Mouse (Mus musculus) limb, embryonic 14.5 days (tissue): ENCODE data around the gene Sfmbt1. TPM values are rescaled to one million over a fixed set of nuclear protein-coding genes. Genes with fewer than 3 reads are reported as not detected.

Source experiments
- ATAC-seq: fragments of 200-750 bp; cut with Nextera tagmentation; 2 replicates; pipeline ENCODE4 v1.8.0; 2017; ENCODE audit warnings: low read depth, moderate number of reproducible peaks, moderate TSS enrichment; ENCODE audit not compliant: low FRiP score
- DNase-seq: peaks from one replicate; pipeline ENCODE4 v3.0.0-alpha.2; 2015; ENCODE audit warnings: low spot score
- H3K27ac ChIP-seq: fragments of 300-500 bp; sonication (generic); replicated peaks from 2 replicates; pipeline ENCODE4 v1.5.1; 2014; ENCODE audit warnings: low read depth, mild to moderate bottlenecking, low read length, moderate library complexity, mixed read lengths
- H3K27me3 ChIP-seq: fragments of 300-500 bp; sonication (generic); 2 replicates; pipeline ENCODE4 v1.6.1; 2014; ENCODE audit warnings: low read length, mixed read lengths; ENCODE audit not compliant: control insufficient read depth, insufficient read depth
- H3K36me3 ChIP-seq: fragments of 300-500 bp; sonication (generic); 2 replicates; pipeline ENCODE4 v1.6.1; 2014; ENCODE audit warnings: mild to moderate bottlenecking, low read length, moderate library complexity, mixed read lengths; ENCODE audit not compliant: control insufficient read depth, insufficient read depth
- H3K4me1 ChIP-seq: fragments of 300-500 bp; sonication (generic); 2 replicates; pipeline ENCODE4 v1.6.1; 2014; ENCODE audit warnings: antibody characterized with exemption, low read length, mixed read lengths; ENCODE audit not compliant: control insufficient read depth, insufficient read depth
- H3K4me2 ChIP-seq: fragments of 300-500 bp; sonication (generic); replicated peaks from 2 replicates; pipeline ENCODE4 v1.6.1; 2014; ENCODE audit warnings: low read depth, mild to moderate bottlenecking, low read length, moderate library complexity; ENCODE audit not compliant: severe bottlenecking
- H3K4me3 ChIP-seq: fragments of 300-500 bp; sonication (generic); replicated peaks from 2 replicates; pipeline ENCODE4 v1.5.1; 2014; ENCODE audit warnings: low read length
- H3K9ac ChIP-seq: fragments of 300-500 bp; sonication (generic); 2 replicates; pipeline ENCODE4 v1.6.1; 2014; ENCODE audit warnings: mild to moderate bottlenecking, low read depth, low read length, moderate library complexity; ENCODE audit not compliant: severe bottlenecking
- H3K9me3 ChIP-seq: fragments of 300-500 bp; sonication (generic); 2 replicates; pipeline ENCODE4 v1.6.1; 2016; ENCODE audit warnings: low read length; ENCODE audit not compliant: control insufficient read depth
- POLR2A ChIP-seq: fragments of 200-500 bp; IDR thresholded peaks from 2 replicates; pipeline ENCODE4 v1.8.0; 2012; ENCODE audit warnings: inconsistent platforms, mild to moderate bottlenecking, moderate library complexity, borderline replicate concordance; ENCODE audit not compliant: insufficient read depth, insufficient read length; ENCODE audit errors: extremely low read depth
- WGBS: fragments of 180-500 bp; shearing (Covaris S2); extraction: QIAGEN DNeasy Blood & Tissue Kit; methylation state at CpG from one replicate; pipeline ENCODE4 v1.1.7; 2014; 5-methylcytosine and 5-hydroxymethylcytosine counted together
- polyA plus RNA-seq, 2 experiments: library from polyadenylated mRNA; depleted of rRNA in 1 of 2; stranded (reverse) in 1 of 2; unstranded in 1 of 2; fragments of >200 nt; fragmentation: Nextera tagmentation in 1 of 2; extraction: Ambion mirVana in 1 of 2; gene quantifications; 2 replicates each; pipeline versions ENCODE4 v1.2.1 to v1.2.3; 2012 to 2014

Gene Sfmbt1
- polyA plus RNA-seq (2012; rRNA removed) (6.5 and 7.7 TPM in 2 replicates), polyA plus RNA-seq (2014; fragmentation: Nextera tagmentation; extraction: Ambion mirVana) (14.0 and 16.5 TPM in 2 replicates)

DNA sequence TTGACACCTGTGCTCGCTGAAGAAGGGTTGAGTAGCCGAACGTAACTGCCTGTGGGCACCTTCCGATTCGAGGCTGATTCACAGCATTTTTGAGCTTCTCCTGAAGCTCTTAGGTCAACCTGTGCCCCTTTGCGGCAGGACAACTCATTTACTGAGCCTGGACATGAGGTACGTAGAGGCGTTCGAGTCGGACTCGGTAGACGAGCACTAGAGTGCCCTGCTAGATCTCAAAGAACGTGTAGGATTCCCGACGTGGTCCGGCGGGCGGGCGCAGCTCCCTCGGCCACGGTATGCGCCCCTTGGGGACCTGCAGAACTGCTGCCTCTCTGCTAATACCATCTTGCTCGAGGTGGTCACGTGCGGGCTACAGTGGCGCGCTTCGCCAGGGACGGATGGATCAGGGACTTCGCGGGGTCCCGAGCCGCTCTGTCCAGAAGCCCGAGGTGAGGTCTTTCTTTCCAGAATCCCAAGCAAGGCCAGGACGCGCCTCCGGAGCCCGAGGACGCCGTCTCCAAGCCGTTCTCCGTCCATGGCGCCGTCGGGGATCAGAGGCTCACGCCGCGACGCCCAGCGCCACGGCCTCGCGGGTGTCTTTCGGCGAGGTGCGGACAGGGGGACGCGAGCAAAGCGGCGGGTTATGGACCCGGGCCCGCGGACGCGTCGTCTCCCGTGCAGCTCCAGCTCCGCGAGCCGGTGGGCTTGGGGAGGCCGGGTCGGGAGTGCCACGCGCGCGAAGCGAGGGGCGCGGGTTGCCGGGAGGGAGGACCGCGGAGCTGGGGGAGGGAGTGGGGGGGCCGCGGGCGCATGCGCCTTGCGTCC, at the start of gene Sfmbt1:
TSS of gene Sfmbt1 (plus strand) at position 51 of the 819 bp plus-strand sequence.
- H3K9ac ChIP-seq, result peak within 1 kb of the TSS; percentile 93
- peak within 1 kb of the TSS; percentile 86 for H3K4me2 ChIP-seq
- peak within 1 kb of the TSS; percentile 89 for H3K27ac ChIP-seq
- no peaks in the 10 kb centered on the region for H3K36me3 ChIP-seq
- no peaks in the 10 kb centered on the region for H3K9me3 ChIP-seq
- no peaks in the 10 kb centered on the region for H3K27me3 ChIP-seq
- peaks cover 5% of the 10 kb centered on the region for H3K4me1 ChIP-seq
- DNase-seq (peak; percentile 5), ATAC-seq (peak; percentile 35)
- 1% methylated on average over 83 of the region's 87 CpGs for WGBS
- no peak for TF ChIP-seq POLR2A
- peak within 1 kb of the TSS; percentile 86 for H3K4me3 ChIP-seq

GRCm38 (mm10) chr14:30666061-30666460, 48.6 kb upstream of the Sfmbt1 start:
- no peaks in the 10 kb centered on the region for H3K9me3 ChIP-seq
- ATAC-seq, result no peak
- TF ChIP-seq POLR2A, result no peak
- H3K9ac ChIP-seq, result no peak overlapping the region
- H3K4me3 ChIP-seq, result no peak overlapping the region
- H3K27ac ChIP-seq, result no peak overlapping the region
- DNase-seq, result no peak
- 70% methylated on average over 3 of the region's 3 CpGs for WGBS
- H3K27me3 ChIP-seq, result no peaks in the 10 kb centered on the region
- H3K36me3 ChIP-seq, result peaks cover 67% of the 10 kb centered on the region
- H3K4me2 ChIP-seq, result no peak overlapping the region
- no peaks in the 10 kb centered on the region for H3K4me1 ChIP-seq

DNA sequence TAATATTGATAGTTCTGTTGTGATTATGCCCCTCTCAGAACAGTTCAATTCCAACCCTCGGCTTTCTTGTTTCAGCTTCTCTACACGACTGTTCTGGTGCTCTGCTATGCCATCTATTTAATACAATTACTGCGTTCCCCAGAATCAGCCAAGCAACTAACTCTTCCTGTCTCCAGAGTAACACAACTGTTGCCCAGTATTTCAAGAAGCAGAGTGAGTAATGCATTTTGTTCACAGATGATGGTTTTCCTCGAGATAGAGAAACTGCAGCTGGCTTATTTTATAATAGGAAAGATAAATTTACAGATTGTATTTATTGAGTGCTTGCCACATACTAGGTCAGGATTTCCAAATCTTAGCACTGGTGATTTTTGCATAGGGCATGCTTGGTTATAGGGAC, 48.0 kb upstream of the Sfmbt1 start:
- Histone ChIP-seq H3K36me3 (peaks cover 66% of the 10 kb centered on the region), H3K4me1 (no peaks in the 10 kb centered on the region), H3K9ac (no peak overlapping the region), H3K4me2 (no peak overlapping the region), H3K4me3 (no peak overlapping the region), H3K27me3 (no peaks in the 10 kb centered on the region), H3K9me3 (no peaks in the 10 kb centered on the region), H3K27ac (no peak overlapping the region)
- no peak for DNase-seq
- 89% methylated on average over 4 of the region's 4 CpGs for WGBS
- TF ChIP-seq POLR2A, result no peak
- ATAC-seq, result no peak

GRCm38 (mm10) chr14:30670161-30670560, 44.5 kb upstream of the Sfmbt1 start:
- Histone ChIP-seq H3K4me2 (no peak overlapping the region), H3K9ac (no peak overlapping the region), H3K27ac (no peak overlapping the region), H3K9me3 (no peaks in the 10 kb centered on the region), H3K27me3 (no peaks in the 10 kb centered on the region), H3K36me3 (peaks cover 67% of the 10 kb centered on the region), H3K4me1 (no peaks in the 10 kb centered on the region), H3K4me3 (no peak overlapping the region)
- TF ChIP-seq POLR2A, result no peak
- 94% methylated on average over 6 of the region's 6 CpGs for WGBS
- DNase-seq, result no peak
- ATAC-seq, result no peak

GRCm38 (mm10) chr14:30671095-30671985, 43.3 kb upstream of the Sfmbt1 start:
- Histone ChIP-seq H3K4me1 (no peaks in the 10 kb centered on the region), H3K4me2 (no peak overlapping the region), H3K9ac (no peak overlapping the region), H3K27ac (no peak overlapping the region), H3K4me3 (no peak overlapping the region), H3K9me3 (no peaks in the 10 kb centered on the region), H3K27me3 (no peaks in the 10 kb centered on the region), H3K36me3 (peaks cover 67% of the 10 kb centered on the region)
- WGBS, result 76% methylated on average over 14 of the region's 15 CpGs
- TF ChIP-seq POLR2A, result no peak
- no peak for DNase-seq
- ATAC-seq, result 0 out of 2 replicates have a peak, but pooled peaks have one; percentile 9
